Mouse (Mus musculus): Measurements from ENCODE around the gene Dapp1.

GRCm38 (mm10) chr3:137955560-137956081, 25.7 kb downstream of the Dapp1 start:
- no peak for TF ChIP-seq CTCF (IDR thresholded peaks at IDR 0.05; ENCODE audit: extremely low read depth, insufficient read length, insufficient replicate concordance, low read depth, low read length)
- TF ChIP-seq POLR2A (IDR thresholded peaks at IDR 0.05; ENCODE audit: low read depth, low read length) = no peak
